Mouse (Mus musculus): ENCODE data around the gene Hand2. TPM values are rescaled to one million over a fixed set of nuclear protein-coding genes. Genes with fewer than 3 reads are reported as not detected.

Hand2 gene
- polyA plus RNA-seq, 1 experiment from 2014 or later = 0.84 TPM

DNA sequence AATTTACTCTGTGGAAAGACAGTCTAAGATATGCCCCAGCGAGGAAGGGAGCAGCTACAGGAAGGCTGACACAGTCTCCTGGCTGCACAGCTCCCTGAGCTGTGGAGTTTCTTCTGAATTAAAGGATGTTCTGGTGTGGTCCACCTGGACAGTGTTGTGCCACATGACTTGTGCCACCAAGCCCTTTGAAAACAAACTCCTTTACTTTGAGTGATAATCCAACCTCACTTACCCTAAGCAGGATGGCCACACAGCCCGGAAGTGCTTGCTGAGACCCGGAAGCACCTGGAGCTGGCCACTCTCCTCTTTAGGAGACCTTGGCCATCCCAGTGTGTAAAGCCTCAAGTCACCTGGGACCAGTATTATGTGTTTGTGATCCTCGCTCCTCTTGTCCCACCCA is 27.5 kb downstream of the Hand2 start:
- no peak for ATAC-seq (ENCODE audit: borderline replicate concordance, extremely low read depth, low FRiP score, low TSS enrichment)
- 0 out of 2 replicates have a peak, but pooled peaks cover 1% of the 10 kb centered on the region for H3K4me1 ChIP-seq
- WGBS = 9% methylated on average over 4 of the region's 4 CpGs
- H3K36me3 ChIP-seq = no peaks in the 10 kb centered on the region
- H3K27ac ChIP-seq = no peak overlapping the region
- H3K27me3 ChIP-seq = peaks cover 98% of the 10 kb centered on the region
- H3K9ac ChIP-seq = no peak overlapping the region
- H3K9me3 ChIP-seq = no peaks in the 10 kb centered on the region
- H3K4me3 ChIP-seq = no peak overlapping the region
- H3K4me2 ChIP-seq = no peak overlapping the region

- Histone ChIP-seq H3K4me2 (no peak overlapping the region), H3K27me3 (peaks cover 98% of the 10 kb centered on the region)
- WGBS = 2% methylated on average over 23 of the region's 23 CpGs
Measured at GRCm38 (mm10) chr8:57348866-57349520, 28.2 kb downstream of the Hand2 start.

GRCm38 (mm10) chr8:57351861-57352260 is 31.1 kb downstream of the Hand2 start:
- Histone ChIP-seq H3K9ac (no peak overlapping the region), H3K27me3 (peaks cover 86% of the 10 kb centered on the region), H3K36me3 (no peaks in the 10 kb centered on the region), H3K4me1 (peaks cover 9% of the 10 kb centered on the region; the same call in 1 of the 2 replicates), H3K27ac (no peak overlapping the region), H3K9me3 (no peaks in the 10 kb centered on the region), H3K4me3 (no peak overlapping the region), H3K4me2 (no peak overlapping the region)
- ATAC-seq (ENCODE audit: borderline replicate concordance, extremely low read depth, low FRiP score, low TSS enrichment) = no peak
- 35% methylated on average over 2 of the region's 2 CpGs for WGBS

More at GRCm38 (mm10) chr8:57348866-57349520, 28.2 kb downstream of the Hand2 start:
- Histone ChIP-seq H3K9ac (no peak overlapping the region), H3K4me3 (no peak overlapping the region), H3K36me3 (no peaks in the 10 kb centered on the region), H3K9me3 (no peaks in the 10 kb centered on the region), H3K4me1 (peaks cover 8% of the 10 kb centered on the region; the same call in 1 of the 2 replicates), H3K27ac (no peak overlapping the region)
- no peak for ATAC-seq (ENCODE audit: borderline replicate concordance, extremely low read depth, low FRiP score, low TSS enrichment)

DNA sequence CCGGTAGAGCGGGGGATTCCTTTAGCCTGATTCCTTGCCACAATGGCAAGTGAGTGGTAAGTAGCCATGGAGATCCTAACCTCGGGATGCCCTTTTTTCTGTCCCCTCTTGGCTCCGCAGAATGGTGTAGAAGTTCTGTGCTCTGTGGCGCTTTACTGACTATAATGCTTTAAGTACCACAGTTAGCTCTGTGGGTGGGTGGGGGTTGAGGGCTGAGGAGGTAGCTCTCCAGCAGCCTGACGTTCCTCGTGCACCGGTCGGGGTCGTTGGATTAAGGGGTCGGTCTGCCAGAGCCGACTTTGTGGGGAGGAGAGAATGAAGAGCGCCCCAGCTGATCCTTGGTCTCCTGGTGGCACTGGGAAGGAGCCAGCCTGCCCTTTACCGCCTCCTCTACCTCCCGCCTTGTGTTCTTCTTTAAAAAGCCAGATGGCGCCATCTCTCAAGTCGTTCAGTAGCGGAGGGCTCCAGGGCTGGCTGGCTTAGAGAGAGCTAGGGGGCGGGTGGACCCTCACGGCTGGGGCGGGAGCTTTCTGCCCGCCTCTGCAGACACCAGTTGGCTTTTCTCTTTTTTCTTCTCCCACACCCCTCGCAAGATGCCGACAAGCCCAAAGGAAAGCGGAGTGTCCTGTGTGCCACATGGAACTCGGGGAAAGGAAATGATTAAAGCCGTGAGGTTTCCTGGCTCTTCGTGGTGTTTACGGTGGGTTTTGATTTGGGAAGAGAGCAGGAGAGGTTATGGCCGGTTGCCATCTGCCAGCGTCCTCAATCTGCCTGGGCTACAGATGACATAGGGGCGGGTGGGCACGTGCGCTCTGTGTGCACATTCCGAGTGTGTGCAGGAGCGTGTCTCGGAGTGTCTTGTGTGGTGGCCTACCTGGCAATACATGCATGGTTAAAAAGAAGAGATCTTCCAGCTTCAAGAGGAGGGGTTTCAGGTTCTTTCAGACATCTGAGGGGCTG is 32.8 kb downstream of the Hand2 start:
- Histone ChIP-seq H3K4me1 (peaks cover 9% of the 10 kb centered on the region; the same call in 1 of the 2 replicates), H3K27me3 (peaks cover 76% of the 10 kb centered on the region), H3K36me3 (no peaks in the 10 kb centered on the region), H3K4me3 (peak overlapping the region; percentile 36), H3K9me3 (no peaks in the 10 kb centered on the region), H3K27ac (no peak overlapping the region), H3K4me2 (peak overlapping the region; percentile 70), H3K9ac (no peak overlapping the region; the same call in 1 of the 2 replicates)
- ATAC-seq (ENCODE audit: borderline replicate concordance, extremely low read depth, low FRiP score, low TSS enrichment) = peak; percentile 83
- WGBS = 4% methylated on average over 37 of the region's 37 CpGs

GRCm38 (mm10) chr8:57354876-57355275 is 34.1 kb downstream of the Hand2 start:
- no peak overlapping the region for H3K4me2 ChIP-seq
- H3K27ac ChIP-seq = no peak overlapping the region
- H3K4me1 ChIP-seq = peaks cover 9% of the 10 kb centered on the region; the same call in 1 of the 2 replicates
- no peak overlapping the region for H3K9ac ChIP-seq
- H3K9me3 ChIP-seq = no peaks in the 10 kb centered on the region
- ATAC-seq (ENCODE audit: borderline replicate concordance, extremely low read depth, low FRiP score, low TSS enrichment) = no peak
- H3K4me3 ChIP-seq = no peak overlapping the region
- H3K36me3 ChIP-seq = no peaks in the 10 kb centered on the region
- WGBS = 60% methylated on average over 2 of the region's 2 CpGs
- peaks cover 64% of the 10 kb centered on the region for H3K27me3 ChIP-seq

GRCm38 (mm10) chr8:57356529-57357325 is 35.9 kb downstream of the Hand2 start:
- Histone ChIP-seq H3K4me1 (peaks cover 16% of the 10 kb centered on the region), H3K4me3 (no peak overlapping the region), H3K36me3 (no peaks in the 10 kb centered on the region), H3K4me2 (no peak overlapping the region), H3K9me3 (no peaks in the 10 kb centered on the region), H3K27ac (no peak overlapping the region), H3K9ac (no peak overlapping the region), H3K27me3 (peaks cover 47% of the 10 kb centered on the region)
- ATAC-seq (ENCODE audit: borderline replicate concordance, extremely low read depth, low FRiP score, low TSS enrichment) = no peak
- 44% methylated on average over 9 of the region's 9 CpGs for WGBS

- H3K4me2 ChIP-seq = no peak overlapping the region
- H3K9ac ChIP-seq = no peak overlapping the region
- peaks cover 7% of the 10 kb centered on the region; the same call in 1 of the 2 replicates for H3K4me1 ChIP-seq
- no peak overlapping the region for H3K27ac ChIP-seq
- no peaks in the 10 kb centered on the region for H3K36me3 ChIP-seq
- no peak overlapping the region for H3K4me3 ChIP-seq
- peaks cover 13% of the 10 kb centered on the region for H3K27me3 ChIP-seq
- no peak for ATAC-seq (ENCODE audit: borderline replicate concordance, extremely low read depth, low FRiP score, low TSS enrichment)
- 27% methylated on average over 2 of the region's 2 CpGs for WGBS
- H3K9me3 ChIP-seq = no peaks in the 10 kb centered on the region
Measured at GRCm38 (mm10) chr8:57360493-57360892, 39.7 kb downstream of the Hand2 start.

DNA sequence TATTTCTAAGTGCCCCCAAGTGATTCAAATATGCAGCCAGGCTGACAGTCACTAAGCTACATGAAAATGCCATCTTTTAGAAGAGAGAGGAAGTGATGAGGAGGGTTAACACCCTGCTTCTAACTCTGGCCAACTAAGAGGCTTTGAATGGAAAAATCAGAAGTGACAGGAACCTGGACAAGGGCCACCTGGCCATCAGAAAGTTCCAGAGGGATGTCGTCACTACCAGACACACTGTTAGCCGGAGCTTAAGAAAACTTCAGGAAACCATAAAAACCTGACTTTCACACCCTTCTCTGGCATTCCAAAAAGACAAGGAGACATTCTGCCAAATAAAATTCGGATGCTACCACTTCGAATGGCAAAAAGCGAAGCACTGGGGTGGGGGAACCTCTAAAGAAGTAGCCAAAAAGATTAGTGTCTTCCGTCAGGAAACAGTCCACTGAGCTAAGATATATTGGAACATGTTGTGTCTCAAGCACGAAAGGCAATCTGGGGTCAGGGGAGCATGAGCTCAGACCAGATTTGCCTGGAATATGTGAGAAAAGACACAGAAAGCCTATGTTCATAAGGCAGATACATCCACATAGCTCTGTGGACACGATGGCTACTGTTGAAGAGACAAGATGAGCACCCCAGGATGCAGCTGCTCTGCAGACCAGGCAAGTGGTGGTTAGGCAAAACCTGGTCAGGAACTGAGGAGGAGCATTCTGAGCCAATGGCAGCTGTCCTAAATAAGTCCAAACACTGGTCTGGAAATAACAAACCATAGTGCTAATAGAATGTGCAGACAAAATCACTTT is 40.4 kb downstream of the Hand2 start:
- no peaks in the 10 kb centered on the region for H3K9me3 ChIP-seq
- WGBS = 36% methylated on average over 8 of the region's 8 CpGs
- H3K4me1 ChIP-seq = peaks cover 7% of the 10 kb centered on the region; the same call in 1 of the 2 replicates
- H3K4me3 ChIP-seq = no peak overlapping the region
- H3K9ac ChIP-seq = no peak overlapping the region
- H3K36me3 ChIP-seq = no peaks in the 10 kb centered on the region
- H3K4me2 ChIP-seq = no peak overlapping the region
- no peak overlapping the region for H3K27ac ChIP-seq
- H3K27me3 ChIP-seq = peaks cover 11% of the 10 kb centered on the region; the same call in 1 of the 2 replicates
- ATAC-seq (ENCODE audit: borderline replicate concordance, extremely low read depth, low FRiP score, low TSS enrichment) = no peak

DNA sequence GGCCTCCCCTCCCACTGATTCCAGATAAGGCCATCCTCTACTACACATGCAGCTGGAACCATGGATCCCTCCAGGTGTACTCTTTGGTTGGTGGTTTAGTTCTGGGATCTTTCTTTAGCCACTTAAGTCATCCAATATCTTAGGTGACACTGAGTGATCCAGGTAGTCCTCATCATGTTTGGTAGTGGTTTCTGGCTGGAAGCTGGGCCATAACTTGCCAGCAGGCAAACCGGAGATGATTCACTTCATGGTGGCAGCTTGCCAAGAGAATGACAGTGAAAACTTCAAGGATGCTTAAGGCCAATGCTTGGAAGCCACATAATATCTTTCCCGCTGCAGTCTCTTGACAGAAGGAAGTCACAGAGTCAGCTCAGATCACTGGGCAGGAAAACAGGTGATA is 42.1 kb downstream of the Hand2 start:
- no peak for ATAC-seq (ENCODE audit: borderline replicate concordance, extremely low read depth, low FRiP score, low TSS enrichment)
- WGBS = 42% methylated on average over 2 of the region's 2 CpGs

GRCm38 (mm10) chr8:57374044-57374443 is 53.3 kb downstream of the Hand2 start:
- H3K9ac ChIP-seq = no peak overlapping the region
- no peaks in the 10 kb centered on the region for H3K4me1 ChIP-seq
- no peak overlapping the region for H3K4me2 ChIP-seq
- ATAC-seq (ENCODE audit: borderline replicate concordance, extremely low read depth, low FRiP score, low TSS enrichment) = no peak
- no peaks in the 10 kb centered on the region for H3K27me3 ChIP-seq
- no peak overlapping the region for H3K27ac ChIP-seq
- 87% methylated on average over 2 of the region's 2 CpGs for WGBS
- no peaks in the 10 kb centered on the region for H3K36me3 ChIP-seq
- H3K4me3 ChIP-seq = no peak overlapping the region
- H3K9me3 ChIP-seq = no peaks in the 10 kb centered on the region

More for the DNA sequence above, 42.1 kb downstream of the Hand2 start:
- H3K9ac ChIP-seq = no peak overlapping the region
- no peaks in the 10 kb centered on the region for H3K36me3 ChIP-seq
- H3K27me3 ChIP-seq = peaks cover 6% of the 10 kb centered on the region; the same call in 1 of the 2 replicates
- peaks cover 7% of the 10 kb centered on the region; the same call in 1 of the 2 replicates for H3K4me1 ChIP-seq
- H3K4me2 ChIP-seq = no peak overlapping the region
- no peak overlapping the region for H3K27ac ChIP-seq
- H3K4me3 ChIP-seq = no peak overlapping the region
- H3K9me3 ChIP-seq = no peaks in the 10 kb centered on the region
